Mouse (Mus musculus): Measurements from ENCODE around the gene Trub1. TPM values are rescaled to one million over a fixed set of nuclear protein-coding genes. Genes with fewer than 3 reads are reported as not detected.
A peak's percentile ranks its signal among the peaks of the same experiment; 100 is the strongest.

The Trub1 gene
- polyA plus RNA-seq, 1 experiment from 2014 or later: 28.2 TPM

DNA sequence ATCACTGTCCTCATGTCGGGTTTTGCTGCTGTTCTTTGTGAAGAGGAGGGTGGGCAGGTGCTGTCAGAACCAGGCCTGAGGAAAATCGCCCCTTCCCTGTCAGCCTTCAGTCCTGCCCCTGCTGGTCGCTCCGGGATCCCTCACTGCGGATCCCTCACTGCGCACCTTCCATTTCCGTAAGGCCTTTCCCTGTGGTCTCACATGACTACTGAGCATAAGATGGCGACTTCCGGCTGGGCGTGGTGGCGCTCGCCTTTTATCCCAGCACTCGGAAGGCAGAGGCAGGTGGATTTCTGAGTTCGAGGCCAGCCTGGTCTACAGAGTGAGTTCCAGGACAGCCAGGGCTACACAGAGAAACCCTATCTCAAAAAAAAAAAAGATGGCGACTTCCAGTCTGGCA lies 27.4 kb upstream of the Trub1 start:
- H3K9me3 ChIP-seq: no peaks in the 10 kb centered on the region
- WGBS: 93% methylated on average over 15 of the region's 15 CpGs
- H3K36me3 ChIP-seq: no peaks in the 10 kb centered on the region
- H3K4me1 ChIP-seq (replicated peaks): no peaks in the 10 kb centered on the region
- H3K27me3 ChIP-seq: no peaks in the 10 kb centered on the region; the same call in 1 of the 2 replicates
- ATAC-seq (ENCODE audit: insufficient number of reproducible peaks, insufficient read depth, low FRiP score, low TSS enrichment, low read depth): no peak
- H3K4me3 ChIP-seq (replicated peaks): no peak overlapping the region
- no peak overlapping the region for H3K9ac ChIP-seq (replicated peaks)
- no peak overlapping the region for H3K4me2 ChIP-seq
- H3K27ac ChIP-seq: no peak overlapping the region

DNA sequence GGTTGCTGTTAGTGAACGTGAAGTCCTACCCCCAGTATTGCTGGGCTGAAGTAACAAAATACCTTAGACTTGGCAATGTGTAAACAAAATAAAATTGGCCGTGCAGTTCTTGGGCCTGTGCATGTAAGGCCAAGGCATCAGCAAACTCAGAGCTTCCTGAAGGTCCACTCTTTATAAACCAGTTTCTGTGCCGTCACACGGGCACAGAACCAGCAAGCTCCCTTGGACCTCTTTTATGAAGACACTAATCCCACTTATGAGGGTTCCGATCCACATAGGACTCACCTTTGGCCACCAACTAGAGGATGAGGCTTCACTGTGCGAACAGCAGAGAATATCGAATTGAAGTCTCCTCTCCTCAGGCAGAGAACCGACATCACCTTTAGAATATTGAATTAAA lies 25.9 kb upstream of the Trub1 start:
- H3K4me1 ChIP-seq (replicated peaks): no peaks in the 10 kb centered on the region; the same call in 1 of the 2 replicates
- H3K27ac ChIP-seq: no peak overlapping the region
- no peak overlapping the region for H3K4me3 ChIP-seq (replicated peaks)
- ATAC-seq (ENCODE audit: insufficient number of reproducible peaks, insufficient read depth, low FRiP score, low TSS enrichment, low read depth): no peak
- H3K27me3 ChIP-seq: no peaks in the 10 kb centered on the region; the same call in 1 of the 2 replicates
- H3K9ac ChIP-seq (replicated peaks): no peak overlapping the region
- H3K36me3 ChIP-seq: no peaks in the 10 kb centered on the region
- 92% methylated on average over 8 of the region's 8 CpGs for WGBS
- H3K4me2 ChIP-seq: no peak overlapping the region
- no peaks in the 10 kb centered on the region for H3K9me3 ChIP-seq

DNA sequence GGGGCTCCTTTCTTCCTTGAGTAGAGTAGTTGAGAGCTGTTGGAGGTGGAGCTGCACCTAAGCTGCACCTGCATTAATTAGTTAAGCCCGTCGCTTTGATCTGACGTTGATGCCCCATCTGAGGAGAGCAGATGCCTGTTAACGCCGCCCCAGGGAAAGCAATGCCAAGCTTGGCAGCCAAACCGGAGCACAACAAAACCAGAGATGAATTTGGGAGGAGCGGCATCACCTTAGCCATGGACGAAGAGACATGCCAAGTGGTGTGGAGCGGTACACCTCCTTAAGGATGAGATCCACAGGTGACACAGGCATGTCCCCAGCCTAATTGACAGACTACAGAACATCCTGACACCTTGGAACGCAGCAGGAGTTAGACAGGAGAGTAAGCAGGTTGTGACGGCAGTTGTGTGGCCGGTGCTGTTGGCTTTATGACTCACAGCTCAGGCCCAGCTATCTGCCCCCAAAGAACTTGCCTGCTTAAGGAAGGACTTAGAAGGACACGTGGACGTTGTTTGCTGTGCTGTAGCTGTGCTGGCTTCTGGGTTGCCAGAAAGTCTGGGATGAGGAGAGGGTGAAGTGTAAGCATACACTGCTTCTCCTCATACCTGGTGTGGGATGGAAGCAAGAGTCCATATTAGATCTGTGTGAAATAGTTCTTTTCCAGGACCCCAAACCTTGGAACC lies 24.8 kb upstream of the Trub1 start:
- H3K27ac ChIP-seq: 0 out of 2 replicates have a peak overlapping the region, but pooled peaks have one; percentile 17
- H3K36me3 ChIP-seq: no peaks in the 10 kb centered on the region
- no peaks in the 10 kb centered on the region; the same call in 1 of the 2 replicates for H3K27me3 ChIP-seq
- ATAC-seq (ENCODE audit: insufficient number of reproducible peaks, insufficient read depth, low FRiP score, low TSS enrichment, low read depth): no peak
- 69% methylated on average over 14 of the region's 14 CpGs for WGBS
- no peak overlapping the region for H3K4me3 ChIP-seq (replicated peaks)
- H3K4me1 ChIP-seq (replicated peaks): no peaks in the 10 kb centered on the region; the same call in 1 of the 2 replicates
- H3K9ac ChIP-seq (replicated peaks): no peak overlapping the region
- no peaks in the 10 kb centered on the region for H3K9me3 ChIP-seq
- no peak overlapping the region for H3K4me2 ChIP-seq

- no peak overlapping the region for H3K9ac ChIP-seq (replicated peaks)
- H3K9me3 ChIP-seq: no peaks in the 10 kb centered on the region
- H3K4me3 ChIP-seq (replicated peaks): no peak overlapping the region
- 85% methylated on average over 3 of the region's 3 CpGs for WGBS
- no peak overlapping the region for H3K27ac ChIP-seq
- H3K36me3 ChIP-seq: no peaks in the 10 kb centered on the region
- no peak for ATAC-seq (ENCODE audit: insufficient number of reproducible peaks, insufficient read depth, low FRiP score, low TSS enrichment, low read depth)
- no peaks in the 10 kb centered on the region; the same call in 1 of the 2 replicates for H3K4me1 ChIP-seq (replicated peaks)
- no peaks in the 10 kb centered on the region; the same call in 1 of the 2 replicates for H3K27me3 ChIP-seq
- no peak overlapping the region for H3K4me2 ChIP-seq
Observed at GRCm38 (mm10) chr19:57428641-57429040, 24.1 kb upstream of the Trub1 start.

- Histone ChIP-seq H3K9me3 (no peaks in the 10 kb centered on the region), H3K36me3 (no peaks in the 10 kb centered on the region), H3K4me3 (replicated peaks) (no peak overlapping the region), H3K4me1 (replicated peaks) (no peaks in the 10 kb centered on the region; the same call in 1 of the 2 replicates), H3K27ac (no peak overlapping the region), H3K27me3 (no peaks in the 10 kb centered on the region; the same call in 1 of the 2 replicates), H3K9ac (replicated peaks) (no peak overlapping the region), H3K4me2 (no peak overlapping the region)
- 74% methylated on average over 6 of the region's 6 CpGs for WGBS
- no peak for ATAC-seq (ENCODE audit: insufficient number of reproducible peaks, insufficient read depth, low FRiP score, low TSS enrichment, low read depth)
Observed at GRCm38 (mm10) chr19:57429926-57430325, 22.8 kb upstream of the Trub1 start.

GRCm38 (mm10) chr19:57431476-57431875 lies 21.2 kb upstream of the Trub1 start:
- no peaks in the 10 kb centered on the region for H3K9me3 ChIP-seq
- no peak overlapping the region for H3K27ac ChIP-seq
- no peak overlapping the region for H3K4me2 ChIP-seq
- no peaks in the 10 kb centered on the region for H3K36me3 ChIP-seq
- H3K4me1 ChIP-seq (replicated peaks): no peaks in the 10 kb centered on the region; the same call in 1 of the 2 replicates
- H3K27me3 ChIP-seq: no peaks in the 10 kb centered on the region
- no peak overlapping the region for H3K9ac ChIP-seq (replicated peaks)
- no peak for ATAC-seq (ENCODE audit: insufficient number of reproducible peaks, insufficient read depth, low FRiP score, low TSS enrichment, low read depth)
- 24% methylated on average over 6 of the region's 6 CpGs for WGBS
- H3K4me3 ChIP-seq (replicated peaks): no peak overlapping the region

GRCm38 (mm10) chr19:57434024-57434423 lies 18.7 kb upstream of the Trub1 start:
- no peaks in the 10 kb centered on the region for H3K27me3 ChIP-seq
- H3K4me3 ChIP-seq (replicated peaks): no peak overlapping the region
- H3K9ac ChIP-seq (replicated peaks): no peak overlapping the region
- H3K36me3 ChIP-seq: no peaks in the 10 kb centered on the region
- ATAC-seq (ENCODE audit: insufficient number of reproducible peaks, insufficient read depth, low FRiP score, low TSS enrichment, low read depth): no peak
- H3K27ac ChIP-seq: no peak overlapping the region
- 67% methylated on average over 6 of the region's 6 CpGs for WGBS
- no peaks in the 10 kb centered on the region; the same call in 1 of the 2 replicates for H3K4me1 ChIP-seq (replicated peaks)
- H3K4me2 ChIP-seq: no peak overlapping the region
- H3K9me3 ChIP-seq: no peaks in the 10 kb centered on the region

GRCm38 (mm10) chr19:57436586-57437021 lies 16.1 kb upstream of the Trub1 start:
- 73% methylated on average over 10 of the region's 10 CpGs for WGBS
- Histone ChIP-seq H3K27ac (no peak overlapping the region), H3K9me3 (no peaks in the 10 kb centered on the region), H3K4me1 (replicated peaks) (peaks cover 8% of the 10 kb centered on the region), H3K4me2 (no peak overlapping the region), H3K27me3 (no peaks in the 10 kb centered on the region), H3K36me3 (no peaks in the 10 kb centered on the region), H3K9ac (replicated peaks) (no peak overlapping the region), H3K4me3 (replicated peaks) (no peak overlapping the region)
- ATAC-seq (ENCODE audit: insufficient number of reproducible peaks, insufficient read depth, low FRiP score, low TSS enrichment, low read depth): no peak

DNA sequence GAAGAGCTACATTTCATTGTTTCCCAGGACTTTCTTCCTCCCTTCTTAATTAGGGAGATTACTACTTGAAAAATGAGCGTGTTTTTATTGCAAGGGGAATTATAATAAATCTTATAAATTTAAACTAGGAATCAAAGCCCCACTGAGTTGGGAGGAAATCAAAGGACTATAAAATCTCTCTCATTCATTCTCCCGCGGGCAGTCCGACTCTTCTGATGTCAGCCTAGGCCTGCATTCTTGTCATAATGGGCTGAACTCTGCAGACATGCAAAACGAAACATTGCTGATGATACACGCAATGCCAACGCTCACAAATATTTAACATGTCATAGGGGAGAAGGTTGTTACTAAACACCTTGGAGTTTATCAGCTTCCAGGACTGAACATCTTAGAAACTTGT lies 15.7 kb upstream of the Trub1 start:
- ATAC-seq (ENCODE audit: insufficient number of reproducible peaks, insufficient read depth, low FRiP score, low TSS enrichment, low read depth): no peak
- H3K4me3 ChIP-seq (replicated peaks): no peak overlapping the region
- H3K9ac ChIP-seq (replicated peaks): no peak overlapping the region
- peaks cover 10% of the 10 kb centered on the region for H3K4me1 ChIP-seq (replicated peaks)
- no peaks in the 10 kb centered on the region for H3K36me3 ChIP-seq
- H3K27ac ChIP-seq: no peak overlapping the region
- 61% methylated on average over 7 of the region's 7 CpGs for WGBS
- no peaks in the 10 kb centered on the region for H3K27me3 ChIP-seq
- no peaks in the 10 kb centered on the region for H3K9me3 ChIP-seq
- no peak overlapping the region for H3K4me2 ChIP-seq

- Histone ChIP-seq H3K9me3 (no peaks in the 10 kb centered on the region), H3K9ac (replicated peaks) (no peak overlapping the region), H3K27me3 (no peaks in the 10 kb centered on the region), H3K4me1 (replicated peaks) (peaks cover 20% of the 10 kb centered on the region), H3K36me3 (no peaks in the 10 kb centered on the region), H3K4me3 (replicated peaks) (no peak overlapping the region), H3K27ac (no peak overlapping the region), H3K4me2 (no peak overlapping the region)
- 95% methylated on average over 5 of the region's 5 CpGs for WGBS
- no peak for ATAC-seq (ENCODE audit: insufficient number of reproducible peaks, insufficient read depth, low FRiP score, low TSS enrichment, low read depth)
Observed at GRCm38 (mm10) chr19:57439296-57439695, 13.4 kb upstream of the Trub1 start.

GRCm38 (mm10) chr19:57441501-57441900 lies 11.2 kb upstream of the Trub1 start:
- Histone ChIP-seq H3K27ac (peak overlapping the region; percentile 30; the same call in 1 of the 2 replicates), H3K9ac (replicated peaks) (no peak overlapping the region), H3K36me3 (no peaks in the 10 kb centered on the region)

More at GRCm38 (mm10) chr19:57441501-57441900, 11.2 kb upstream of the Trub1 start:
- Histone ChIP-seq H3K4me1 (replicated peaks) (peaks cover 25% of the 10 kb centered on the region), H3K9me3 (no peaks in the 10 kb centered on the region), H3K4me2 (peak overlapping the region; percentile 16; the same call in 1 of the 2 replicates), H3K27me3 (no peaks in the 10 kb centered on the region), H3K4me3 (replicated peaks) (no peak overlapping the region)
- 33% methylated on average over 7 of the region's 7 CpGs for WGBS
- no peak for ATAC-seq (ENCODE audit: insufficient number of reproducible peaks, insufficient read depth, low FRiP score, low TSS enrichment, low read depth)
